Mouse (Mus musculus) heart, embryonic 14.5 days (tissue): ENCODE measurements around the gene Gm11595. TPM values are rescaled to one million over a fixed set of nuclear protein-coding genes. Genes with fewer than 3 reads are reported as not detected.
"Not testable (repeated sequence)": the region's sequence is repeated elsewhere in the genome, so short reads cannot be mapped to it uniquely, and the experiment has no call there.

Experiments
- ATAC-seq: fragments of 200-750 bp; cut with Nextera tagmentation; 2 replicates; pipeline ENCODE4 v1.8.0; 2017; ENCODE audit warnings: low read depth, moderate TSS enrichment; ENCODE audit not compliant: insufficient number of reproducible peaks, insufficient read depth, low FRiP score
- H3K27ac ChIP-seq, 2 experiments: fragments of 200-500 bp in 1 of 2; fragments of 300-500 bp in 1 of 2; sonication (generic) in 1 of 2; replicated peaks in 1 of 2; 2 replicates each; pipeline ENCODE4 v1.5.1; 2012 to 2014; ENCODE audit warnings: low read depth in 2 of 2, low read length in 2 of 2, control low read depth in 1 of 2, mild to moderate bottlenecking in 1 of 2, mixed read lengths in 1 of 2; ENCODE audit not compliant: control insufficient read depth in 1 of 2, insufficient read depth in 1 of 2
- H3K27me3 ChIP-seq: fragments of 300-500 bp; sonication (generic); 2 replicates; pipeline ENCODE4 v1.6.1; 2014; ENCODE audit warnings: mild to moderate bottlenecking, low read length, control low read depth; ENCODE audit not compliant: control insufficient read depth, insufficient read depth
- H3K36me3 ChIP-seq: fragments of 300-500 bp; sonication (generic); 2 replicates; pipeline ENCODE4 v1.6.1; 2014; ENCODE audit warnings: mild to moderate bottlenecking, control low read depth, low read length, mixed read lengths; ENCODE audit not compliant: control insufficient read depth, insufficient read depth
- H3K4me1 ChIP-seq, 2 experiments: fragments of 200-500 bp in 1 of 2; fragments of 300-500 bp in 1 of 2; sonication (generic) in 1 of 2; 2 replicates each; pipeline ENCODE4 v1.6.1; 2012 to 2014; ENCODE audit warnings: low read length in 2 of 2, control low read depth in 1 of 2, mixed read lengths in 1 of 2; ENCODE audit not compliant: control insufficient read depth in 2 of 2, insufficient read depth in 2 of 2
- H3K4me2 ChIP-seq: fragments of 300-500 bp; sonication (generic); 2 replicates; pipeline ENCODE4 v1.6.1; 2014; ENCODE audit warnings: mild to moderate bottlenecking, low read length
- H3K4me3 ChIP-seq, 2 experiments: fragments of 200-500 bp in 1 of 2; fragments of 300-500 bp in 1 of 2; sonication (generic) in 1 of 2; 2 replicates each; pipeline ENCODE4 v1.5.1; 2012 to 2014; ENCODE audit warnings: low read length in 2 of 2, mild to moderate bottlenecking in 2 of 2, control low read depth in 1 of 2, low read depth in 1 of 2, moderate library complexity in 1 of 2; ENCODE audit not compliant: control insufficient read depth in 1 of 2, insufficient read depth in 1 of 2
- H3K9ac ChIP-seq: fragments of 300-500 bp; sonication (generic); 2 replicates; pipeline ENCODE4 v1.6.1; 2014; ENCODE audit warnings: mild to moderate bottlenecking, low read length
- H3K9me3 ChIP-seq: fragments of 300-500 bp; sonication (generic); 2 replicates; pipeline ENCODE4 v1.6.1; 2016; ENCODE audit warnings: low read length, control low read depth; ENCODE audit not compliant: control insufficient read depth
- WGBS: fragments of 180-500 bp; shearing (Covaris S2); extraction: QIAGEN DNeasy Blood & Tissue Kit; methylation state at CpG from one replicate; pipeline ENCODE4 v1.1.7; 2014; 5-methylcytosine and 5-hydroxymethylcytosine counted together
- polyA plus RNA-seq: library from polyadenylated mRNA; unstranded; fragments of >200 nt; fragmentation: Nextera tagmentation; extraction: Ambion mirVana; gene quantifications from 2 replicates; pipeline ENCODE4 v1.2.1, GENCODE M21; 2014

Gm11595 gene
- polyA plus RNA-seq: not detected in 2 replicates

DNA sequence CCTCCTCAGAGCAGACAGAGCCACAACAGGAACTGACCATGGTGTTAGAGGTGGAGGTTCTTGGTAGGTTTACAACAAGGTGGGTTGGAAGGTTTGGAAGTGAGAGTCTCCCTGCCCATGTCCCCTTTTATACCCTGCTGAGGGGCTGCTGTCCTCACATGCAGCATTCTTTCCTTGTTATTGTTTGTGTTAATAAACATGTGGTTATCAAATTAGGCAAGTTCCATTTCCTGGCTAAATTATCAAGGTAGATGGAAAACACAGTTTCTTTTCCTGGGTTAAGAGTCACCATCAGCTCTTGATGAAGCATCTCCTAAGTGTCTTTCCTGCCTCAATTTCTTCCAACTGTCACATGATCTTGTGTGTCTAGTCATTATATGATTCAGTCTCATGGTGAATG, at the start of gene Gm11595:
TSS of gene Gm11595 (minus strand) at position 101 of the 400 bp plus-strand sequence.
- not testable (repeated sequence) for H3K36me3 ChIP-seq, H3K4me1 ChIP-seq, ATAC-seq, H3K27ac ChIP-seq, H3K9me3 ChIP-seq, H3K4me2 ChIP-seq, H3K4me3 ChIP-seq, H3K27me3 ChIP-seq, H3K9ac ChIP-seq

DNA sequence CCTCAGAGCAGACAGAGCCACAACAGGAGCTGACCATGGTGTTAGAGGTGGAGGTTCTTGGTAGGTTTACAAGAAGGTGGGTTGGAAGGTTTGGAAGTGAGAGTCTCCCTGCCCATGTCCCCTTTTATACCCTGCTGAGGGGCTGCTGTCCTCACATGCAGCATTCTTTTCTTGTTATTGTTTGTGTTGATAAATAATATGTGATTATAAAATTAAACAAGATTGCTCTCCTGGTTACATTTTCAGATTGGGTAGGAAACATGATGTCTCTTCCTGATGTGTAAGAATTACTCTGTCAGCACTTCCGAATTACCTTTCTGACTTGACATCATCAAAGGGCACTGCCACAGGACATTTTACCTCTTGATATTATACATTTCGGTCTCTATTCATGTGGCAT, 42.9 kb upstream of the Gm11595 start, which contains the start of gene Gm11564:
TSS of gene Gm11564 (minus strand) at position 101 of the 400 bp plus-strand sequence.
- WGBS: 73% methylated on average over 2 of the region's 2 CpGs

GRCm38 (mm10) chr11:99809792-99810191, 37.1 kb upstream of the Gm11595 start, which contains the start of gene Krtap4-13:
Krtap4-13 (minus strand) TSS chr11:99809892.
- H3K27me3 ChIP-seq, H3K4me1 ChIP-seq, H3K36me3 ChIP-seq, H3K27ac ChIP-seq, H3K9ac ChIP-seq, H3K9me3 ChIP-seq, ATAC-seq, H3K4me3 ChIP-seq, H3K4me2 ChIP-seq: not testable (repeated sequence)

More for the DNA sequence above, 42.9 kb upstream of the Gm11595 start, which contains the start of gene Gm11564:
- not testable (repeated sequence) for ATAC-seq, H3K9me3 ChIP-seq, H3K4me3 ChIP-seq, H3K27me3 ChIP-seq, H3K9ac ChIP-seq, H3K4me1 ChIP-seq, H3K4me2 ChIP-seq, H3K36me3 ChIP-seq, H3K27ac ChIP-seq

DNA sequence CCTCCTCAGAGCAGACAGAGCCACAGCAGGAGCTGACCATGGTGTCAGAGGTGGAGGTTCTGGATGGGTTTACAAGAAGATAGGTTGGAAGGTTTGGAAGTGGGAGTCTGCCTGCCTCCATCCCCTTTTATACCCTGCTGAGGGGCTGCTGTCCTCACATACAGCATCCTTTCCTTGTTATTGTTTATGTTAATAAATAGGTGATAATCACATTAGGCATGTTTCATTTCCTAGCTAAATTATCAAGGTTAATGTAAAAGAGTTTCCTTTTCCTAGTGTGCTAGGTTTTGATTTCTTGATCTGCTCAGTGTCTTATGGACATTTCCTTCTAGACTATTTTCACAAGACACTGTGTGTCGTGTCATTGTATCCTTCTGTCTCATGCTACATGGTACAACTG, 31.6 kb upstream of the Gm11595 start, which contains the start of gene Gm11554:
TSS of gene Gm11554 (minus strand) at position 101 of the 400 bp plus-strand sequence.
- no CpG with 5 or more reads among the region's 1 CpGs for WGBS
- not testable (repeated sequence) for H3K4me3 ChIP-seq, H3K9ac ChIP-seq, H3K4me1 ChIP-seq, H3K27me3 ChIP-seq, H3K36me3 ChIP-seq, H3K27ac ChIP-seq, H3K9me3 ChIP-seq, H3K4me2 ChIP-seq, ATAC-seq

DNA sequence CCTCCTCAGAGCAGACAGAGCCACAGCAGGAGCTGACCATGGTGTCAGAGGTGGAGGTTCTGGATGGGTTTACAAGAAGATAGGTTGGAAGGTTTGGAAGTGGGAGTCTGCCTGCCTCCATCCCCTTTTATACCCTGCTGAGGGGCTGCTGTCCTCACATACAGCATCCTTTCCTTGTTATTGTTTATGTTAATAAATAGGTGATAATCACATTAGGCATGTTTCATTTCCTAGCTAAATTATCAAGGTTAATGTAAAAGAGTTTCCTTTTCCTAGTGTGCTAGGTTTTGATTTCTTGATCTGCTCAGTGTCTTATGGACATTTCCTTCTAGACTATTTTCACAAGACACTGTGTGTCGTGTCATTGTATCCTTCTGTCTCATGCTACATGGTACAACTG, 26.1 kb upstream of the Gm11595 start, which contains the start of gene Gm11569:
TSS of gene Gm11569 (minus strand) at position 101 of the 400 bp plus-strand sequence.
- H3K9me3 ChIP-seq, H3K27ac ChIP-seq, H3K4me2 ChIP-seq, ATAC-seq, H3K27me3 ChIP-seq, H3K9ac ChIP-seq, H3K36me3 ChIP-seq, H3K4me3 ChIP-seq, H3K4me1 ChIP-seq: not testable (repeated sequence)
- WGBS: no CpG with 5 or more reads among the region's 1 CpGs

GRCm38 (mm10) chr11:99793367-99793766, 20.7 kb upstream of the Gm11595 start, which contains the start of gene Gm11596:
Gm11596 (minus strand) TSS chr11:99793467.
- Histone ChIP-seq H3K27me3 (no peaks in the 10 kb centered on the region), H3K4me2 (no peak within 1 kb of the TSS), H3K9me3 (no peaks in the 10 kb centered on the region), H3K4me1 (no peaks in the 10 kb centered on the region), H3K27ac (no peak within 1 kb of the TSS), H3K4me3 (no peak within 1 kb of the TSS), H3K36me3 (no peaks in the 10 kb centered on the region), H3K9ac (no peak within 1 kb of the TSS)
- WGBS: 67% methylated on average over 2 of the region's 2 CpGs
- no peak for ATAC-seq

- not testable (repeated sequence) for H3K4me3 ChIP-seq, H3K27me3 ChIP-seq, H3K36me3 ChIP-seq, H3K9me3 ChIP-seq, H3K4me2 ChIP-seq, H3K27ac ChIP-seq, ATAC-seq, H3K9ac ChIP-seq, H3K4me1 ChIP-seq
These were observed 12.2 kb upstream of the Gm11595 start, which contains the start of gene Krtap4-9 for GRCm38 (mm10) chr11:99784900-99785299. Krtap4-9 (plus strand) TSS chr11:99785200.

GRCm38 (mm10) chr11:99780604-99781003, 7.9 kb upstream of the Gm11595 start, which contains the start of gene Krtap4-8:
Krtap4-8 (minus strand) TSS chr11:99780704.
- H3K27ac ChIP-seq: no peak within 1 kb of the TSS
- H3K4me1 ChIP-seq: no peaks in the 10 kb centered on the region
- no peaks in the 10 kb centered on the region for H3K9me3 ChIP-seq
- ATAC-seq: no peak
- no peaks in the 10 kb centered on the region for H3K36me3 ChIP-seq
- no peaks in the 10 kb centered on the region for H3K27me3 ChIP-seq
- no peak within 1 kb of the TSS for H3K4me3 ChIP-seq
- 87% methylated on average over 2 of the region's 2 CpGs for WGBS
- no peak within 1 kb of the TSS for H3K9ac ChIP-seq
- no peak within 1 kb of the TSS for H3K4me2 ChIP-seq
